Mouse (Mus musculus): Measurements from ENCODE around the gene Fcer1g.

DNA sequence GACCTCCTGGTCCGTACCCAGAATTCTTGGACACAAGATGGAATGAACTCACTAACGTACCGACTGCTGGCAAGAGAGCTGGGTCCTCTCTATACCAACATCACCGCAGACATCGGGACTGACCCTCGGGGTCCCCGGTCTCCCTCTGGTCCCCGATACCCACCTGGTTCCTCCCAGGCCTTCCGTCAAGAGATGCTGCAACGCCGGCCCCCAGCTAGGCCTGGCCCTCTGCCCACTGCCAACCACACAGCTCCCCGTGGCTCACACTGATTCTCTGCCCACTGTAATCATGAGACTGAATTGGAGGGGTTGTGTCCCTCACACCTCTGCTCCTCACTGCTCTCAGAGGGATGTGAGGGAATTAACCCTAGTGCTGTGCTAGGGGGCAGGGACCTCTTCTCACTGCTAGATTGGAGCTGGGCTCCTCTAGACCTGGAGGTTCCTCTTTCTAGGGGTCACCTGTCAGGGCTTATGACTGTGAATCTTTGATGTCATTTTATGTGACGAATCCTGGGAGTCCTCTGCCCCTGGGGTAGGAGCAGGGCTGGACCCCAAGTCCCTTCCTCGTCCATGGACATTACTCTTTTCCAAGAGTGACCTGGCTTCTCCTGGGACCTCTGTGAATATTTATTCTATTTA lies 42.1 kb upstream of the Fcer1g start:
- no peak for TF ChIP-seq CTCF (IDR thresholded peaks at IDR 0.05; ENCODE audit: borderline replicate concordance, insufficient read depth, low read length)
- TF ChIP-seq POLR2A (IDR thresholded peaks at IDR 0.05; ENCODE audit: low read depth, low read length), result no peak
